28 mouse cellular contexts compared by ENCODE assay signal in the genomic region with DNA sequence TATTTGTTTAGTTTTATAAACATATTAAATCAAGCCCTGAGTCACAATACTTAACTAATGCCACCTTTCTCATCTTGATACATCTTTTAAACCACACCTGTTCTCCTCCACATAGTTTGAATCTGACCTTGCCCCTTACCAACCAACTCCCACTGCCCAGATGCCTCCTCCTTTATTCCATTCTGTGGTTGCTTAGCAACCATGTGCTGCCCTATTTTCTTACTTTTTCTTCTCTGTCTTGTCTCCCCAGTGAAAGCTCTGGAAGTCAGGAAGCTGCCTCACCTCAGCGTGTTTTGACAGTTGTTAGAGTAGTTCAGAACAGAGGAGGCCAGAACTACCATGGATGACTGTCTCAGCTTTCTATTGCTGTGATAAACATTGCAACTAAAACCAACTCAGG.
A peak's percentile ranks its signal among the peaks of the same experiment; 100 is the strongest.
DNase-seq lines count a peak whose midpoint lies in the region; ATAC-seq and TF ChIP-seq lines count a peak whose summit lies in the region.
"Had no signal": no experiment of that assay in that cellular context is flagged by ENCODE, and none has a peak within 500 bp of the region (broad histone marks: within the 10 kb centered on the region; RNA-seq: fewer than 3 reads in every experiment).

No protein-coding gene starts in this region.

- H3K4me1 ChIP-seq in hindbrain, embryonic 15.5 days (replicated peaks): 0 out of 2 replicates have a peak, but pooled peaks cover 5% of the 10 kb centered on the region
- no peaks in the 10 kb centered on the region for H3K4me1 ChIP-seq in hindbrain, embryonic 12.5 days
- H3K4me1 ChIP-seq in midbrain, embryonic 15.5 days: peaks cover 6% of the 10 kb centered on the region; the same call in 1 of the 2 replicates
- no peaks in the 10 kb centered on the region for H3K4me1 ChIP-seq in midbrain, embryonic 11.5 days (ENCODE audit: control insufficient read depth, insufficient read depth, low read length)
- H3K4me1 ChIP-seq: embryonic facial prominence, embryonic 10.5 days; embryonic facial prominence, embryonic 15.5 days; heart, embryonic 12.5 days; kidney, embryonic 15.5 days; liver, embryonic 12.5 days; stomach, embryonic 15.5 days had no signal

- no peaks in the 10 kb centered on the region for H3K9me3 ChIP-seq in hindbrain, embryonic 15.5 days
- no peaks in the 10 kb centered on the region for H3K9me3 ChIP-seq in hindbrain, embryonic 12.5 days (replicated peaks)
- no peaks in the 10 kb centered on the region for H3K9me3 ChIP-seq in midbrain, embryonic 15.5 days
- H3K9me3 ChIP-seq in midbrain, embryonic 11.5 days (ENCODE audit: control insufficient read depth, low read length): no peaks in the 10 kb centered on the region
- H3K9me3 ChIP-seq: embryonic facial prominence, embryonic 10.5 days; embryonic facial prominence, embryonic 15.5 days; forebrain, embryonic 12.5 days; heart, embryonic 12.5 days; kidney, embryonic 15.5 days; liver, embryonic 12.5 days; stomach, embryonic 15.5 days had no signal

- H3K36me3 ChIP-seq in hindbrain, embryonic 15.5 days: no peaks in the 10 kb centered on the region
- no peaks in the 10 kb centered on the region for H3K36me3 ChIP-seq in hindbrain, embryonic 12.5 days
- H3K36me3 ChIP-seq in midbrain, embryonic 15.5 days (replicated peaks): no peaks in the 10 kb centered on the region
- no peaks in the 10 kb centered on the region for H3K36me3 ChIP-seq in midbrain, embryonic 11.5 days (ENCODE audit: control insufficient read depth, insufficient read depth, low read length)
- H3K36me3 ChIP-seq: embryonic facial prominence, embryonic 10.5 days; embryonic facial prominence, embryonic 15.5 days; forebrain, embryonic 12.5 days; heart, embryonic 12.5 days; kidney, embryonic 15.5 days; liver, embryonic 12.5 days; stomach, embryonic 15.5 days had no signal

- TF ChIP-seq CTCF in brain, embryonic 14.5 days (IDR thresholded peaks at IDR 0.05; ENCODE audit: borderline replicate concordance, extremely low read depth, insufficient read depth, insufficient read length): no peak

- no peak overlapping the region for H3K27ac ChIP-seq in hindbrain, embryonic 15.5 days (replicated peaks)
- H3K27ac ChIP-seq in hindbrain, embryonic 12.5 days: no peak overlapping the region
- H3K27ac ChIP-seq in midbrain, embryonic 15.5 days: 0 out of 2 replicates have a peak overlapping the region, but pooled peaks have one; percentile 43
- no peak overlapping the region for H3K27ac ChIP-seq in midbrain, embryonic 11.5 days (ENCODE audit: low read depth, low read length)
- H3K27ac ChIP-seq: embryonic facial prominence, embryonic 10.5 days; embryonic facial prominence, embryonic 15.5 days; forebrain, embryonic 12.5 days; gastrocnemius, adult 2 months; heart, adult 2 months; kidney, embryonic 15.5 days; layer of hippocampus, adult 2 months; liver, embryonic 12.5 days; stomach, embryonic 15.5 days had no signal

- H3K27me3 ChIP-seq in hindbrain, embryonic 15.5 days: no peaks in the 10 kb centered on the region
- no peaks in the 10 kb centered on the region for H3K27me3 ChIP-seq in hindbrain, embryonic 12.5 days
- H3K27me3 ChIP-seq in midbrain, embryonic 15.5 days (replicated peaks): no peaks in the 10 kb centered on the region
- H3K27me3 ChIP-seq in midbrain, embryonic 11.5 days (ENCODE audit: control insufficient read depth, insufficient read depth, low read length): no peaks in the 10 kb centered on the region
- H3K27me3 ChIP-seq: embryonic facial prominence, embryonic 15.5 days; heart, embryonic 12.5 days; kidney, embryonic 15.5 days; liver, embryonic 12.5 days; stomach, embryonic 15.5 days had no signal

- no peak for DNase-seq in midbrain, embryonic 11.5 days (ENCODE audit: low spot score, missing footprints)
- DNase-seq in brain, embryonic 14.5 days (ENCODE audit: low read depth): peak; percentile 50
- DNase-seq in left cerebral cortex, postnatal 14 days (ENCODE audit: low spot score in 2 of 2): no peak
- DNase-seq: adrenal gland, adult 2 months; B cell, adult 2 months; cerebellum, adult 18-20 months; gastrocnemius, adult 2 months; gastrocnemius, postnatal 36 days; heart, adult 2 months; kidney, adult 11 months; kidney, postnatal 36 days; left cerebral cortex, postnatal 4 days; liver, postnatal 0 days; lung, postnatal 36 days; right cerebral cortex, postnatal 25 days had no signal

- no peak overlapping the region for H3K4me2 ChIP-seq in hindbrain, embryonic 15.5 days
- H3K4me2 ChIP-seq in hindbrain, embryonic 12.5 days (replicated peaks): no peak overlapping the region
- H3K4me2 ChIP-seq in midbrain, embryonic 15.5 days: no peak overlapping the region
- H3K4me2 ChIP-seq in midbrain, embryonic 11.5 days: no peak overlapping the region
- H3K4me2 ChIP-seq: embryonic facial prominence, embryonic 15.5 days; forebrain, embryonic 12.5 days; heart, embryonic 12.5 days; kidney, embryonic 15.5 days; liver, embryonic 12.5 days; stomach, embryonic 15.5 days had no signal

- WGBS in hindbrain, embryonic 15.5 days: 17% methylated on average over 1 of the region's 1 CpGs
- WGBS in hindbrain, embryonic 12.5 days: 30% methylated on average over 1 of the region's 1 CpGs
- 33% methylated on average over 1 of the region's 1 CpGs for WGBS in midbrain, embryonic 15.5 days
- 30% methylated on average over 1 of the region's 1 CpGs for WGBS in midbrain, embryonic 11.5 days

- intact Hi-C loops in left cerebral cortex, postnatal 14 days (cut with DNase I): no loop called here

- TF ChIP-seq POLR2A in brain, embryonic 14.5 days (IDR thresholded peaks at IDR 0.05; ENCODE audit: borderline replicate concordance, extremely low read depth, insufficient read depth, insufficient read length, poor library complexity, severe bottlenecking): no peak

- no peak overlapping the region for H3K4me3 ChIP-seq in hindbrain, embryonic 15.5 days
- H3K4me3 ChIP-seq in hindbrain, embryonic 12.5 days: no peak overlapping the region
- no peak overlapping the region for H3K4me3 ChIP-seq in midbrain, embryonic 15.5 days
- no peak overlapping the region for H3K4me3 ChIP-seq in midbrain, embryonic 11.5 days (ENCODE audit: low read depth, low read length)
- H3K4me3 ChIP-seq: embryonic facial prominence, embryonic 10.5 days; embryonic facial prominence, embryonic 15.5 days; forebrain, embryonic 12.5 days; gastrocnemius, adult 2 months; heart, adult 2 months; heart, embryonic 12.5 days; kidney, embryonic 15.5 days; layer of hippocampus, adult 2 months; liver, embryonic 12.5 days; stomach, embryonic 15.5 days had no signal

- H3K9ac ChIP-seq in hindbrain, embryonic 15.5 days: no peak overlapping the region
- no peak overlapping the region for H3K9ac ChIP-seq in hindbrain, embryonic 12.5 days
- H3K9ac ChIP-seq in midbrain, embryonic 15.5 days: no peak overlapping the region
- H3K9ac ChIP-seq in midbrain, embryonic 11.5 days (ENCODE audit: low read length): no peak overlapping the region
- H3K9ac ChIP-seq: embryonic facial prominence, embryonic 15.5 days; forebrain, embryonic 12.5 days; heart, embryonic 12.5 days; kidney, embryonic 15.5 days; liver, embryonic 12.5 days; liver, postnatal 0 days; stomach, embryonic 15.5 days had no signal

- peak; percentile 55; the same call in 1 of the 2 replicates for ATAC-seq in hindbrain, embryonic 15.5 days (ENCODE audit: low FRiP score, low read depth)
- no peak for ATAC-seq in hindbrain, embryonic 12.5 days (ENCODE audit: low FRiP score)
- ATAC-seq in midbrain, embryonic 15.5 days (replicated peaks): peak; percentile 63
- no peak for ATAC-seq in midbrain, embryonic 11.5 days (ENCODE audit: low FRiP score)
- ATAC-seq: activated CD4-positive, CD25-positive, alpha-beta regulatory T cell, adult 4 months; inflammation-experienced regulatory T-cells, adult 6 months; liver, embryonic 12.5 days; liver, postnatal 0 days had no signal

Comparison
In these comparisons a context has a peak if more than half of its experiments do, and no peak if none do; other contexts are left out.
1. ATAC-seq: peak in hindbrain, embryonic 15.5 days (single experiment) and midbrain, embryonic 15.5 days (single experiment); none in hindbrain, embryonic 12.5 days (single experiment) and midbrain, embryonic 11.5 days (single experiment).